Mouse (Mus musculus) liver, embryonic 14.5 days (tissue): ENCODE data around the gene Pip4p1. TPM values are rescaled to one million over a fixed set of nuclear protein-coding genes. Genes with fewer than 3 reads are reported as not detected.
A peak's percentile ranks its signal among the peaks of the same experiment; 100 is the strongest.
"Not testable (repeated sequence)": the region's sequence is repeated elsewhere in the genome, so short reads cannot be mapped to it uniquely, and the experiment has no call there.

Experiments
- ATAC-seq: fragments of 200-750 bp; cut with Nextera tagmentation; 2 replicates; pipeline ENCODE4 v1.8.0; 2017; ENCODE audit warnings: moderate number of reproducible peaks, mild to moderate bottlenecking, moderate library complexity; ENCODE audit not compliant: insufficient read depth
- DNase-seq, 3 experiments: peaks; one replicate each; pipeline ENCODE4 v3.0.0-alpha.2; 2012 to 2013; ENCODE audit warnings: low read depth in 3 of 3, low spot score in 3 of 3
- H3K27ac ChIP-seq: fragments of 300-500 bp; sonication (generic); 2 replicates; pipeline ENCODE4 v1.5.1; 2014; ENCODE audit warnings: moderate library complexity, mild to moderate bottlenecking, control low read depth, inconsistent platforms
- H3K27me3 ChIP-seq: fragments of 300-500 bp; sonication (generic); 2 replicates; pipeline ENCODE4 v1.6.1; 2014; ENCODE audit warnings: mild to moderate bottlenecking, low read length, moderate library complexity; ENCODE audit not compliant: control insufficient read depth, insufficient read depth
- H3K36me3 ChIP-seq: fragments of 300-500 bp; sonication (generic); replicated peaks from 2 replicates; pipeline ENCODE4 v1.6.1; 2014; ENCODE audit warnings: low read depth; ENCODE audit not compliant: control insufficient read depth, insufficient read depth
- H3K4me1 ChIP-seq, 2 experiments: fragments of 200-500 bp in 1 of 2; fragments of 300-500 bp in 1 of 2; sonication (generic) in 1 of 2; replicated peaks; 2 replicates each; pipeline ENCODE4 v1.6.1; 2012 to 2014; ENCODE audit warnings: antibody characterized with exemption in 1 of 2, inconsistent platforms in 1 of 2, low read length in 1 of 2; ENCODE audit not compliant: control insufficient read depth in 2 of 2, insufficient read depth in 2 of 2
- H3K4me2 ChIP-seq: fragments of 300-500 bp; sonication (generic); 2 replicates; pipeline ENCODE4 v1.6.1; 2014; ENCODE audit warnings: low read depth, mild to moderate bottlenecking, control low read depth, moderate library complexity
- H3K4me3 ChIP-seq, 2 experiments: fragments of 200-500 bp in 1 of 2; fragments of 300-500 bp in 1 of 2; sonication (generic) in 1 of 2; 2 replicates each; pipeline ENCODE4 v1.5.1; 2012 to 2014; ENCODE audit warnings: low read depth in 2 of 2, low read length in 2 of 2, mild to moderate bottlenecking in 2 of 2, control low read depth in 1 of 2, inconsistent platforms in 1 of 2, moderate library complexity in 1 of 2; ENCODE audit not compliant: insufficient read depth in 1 of 2
- H3K9ac ChIP-seq: fragments of 300-500 bp; sonication (generic); replicated peaks from 2 replicates; pipeline ENCODE4 v1.6.1; 2014; ENCODE audit warnings: mild to moderate bottlenecking, control low read depth, moderate library complexity
- H3K9me3 ChIP-seq: fragments of 300-500 bp; sonication (generic); 2 replicates; pipeline ENCODE4 v1.6.1; 2016; ENCODE audit warnings: low read length, mixed read lengths; ENCODE audit not compliant: control insufficient read depth
- CTCF ChIP-seq: IDR thresholded peaks from 2 replicates; pipeline ENCODE4 v1.5.1; 2016; ENCODE audit warnings: antibody characterized with exemption, low read depth, control low read depth
- EP300 ChIP-seq: IDR thresholded peaks from 2 replicates; pipeline ENCODE4 v1.6.1; 2016; ENCODE audit warnings: antibody characterized with exemption, low read depth
- WGBS: fragments of 180-500 bp; shearing (Covaris S2); extraction: QIAGEN DNeasy Blood & Tissue Kit; methylation state at CpG from one replicate; pipeline ENCODE4 v1.1.7; 2014; ENCODE audit not compliant: insufficient replicate concordance; 5-methylcytosine and 5-hydroxymethylcytosine counted together
- polyA plus RNA-seq, 2 experiments: library from polyadenylated mRNA; depleted of rRNA in 1 of 2; stranded (reverse) in 1 of 2; unstranded in 1 of 2; fragments of >200 nt; fragmentation: Nextera tagmentation in 1 of 2; extraction: Ambion mirVana in 1 of 2; gene quantifications; 2 replicates each; pipeline versions ENCODE4 v1.2.1 to v1.2.3; 2012 to 2014

The Pip4p1 gene
- polyA plus RNA-seq, 2 experiments: 16.9 to 24.7 TPM

- Histone ChIP-seq H3K9me3 (no peaks in the 10 kb centered on the region), H3K27ac (no peak overlapping the region)
Measured at GRCm38 (mm10) chr14:50911356-50911755, 19.3 kb downstream of the Pip4p1 start.

GRCm38 (mm10) chr14:50908126-50908525, 22.5 kb downstream of the Pip4p1 start:
- no peak for TF ChIP-seq EP300
- no peak for TF ChIP-seq CTCF
- H3K4me1 ChIP-seq: peaks cover 0 to 2% of the 10 kb centered on the region in 2 experiments; a peak in 1 of 4 replicates
- no peaks in the 10 kb centered on the region for H3K9me3 ChIP-seq
- H3K4me2 ChIP-seq: no peak overlapping the region
- 46% methylated on average over 4 of the region's 4 CpGs for WGBS
- ATAC-seq: no peak
- no peak overlapping the region for H3K27ac ChIP-seq
- no peak for DNase-seq
- H3K27me3 ChIP-seq: no peaks in the 10 kb centered on the region
- no peaks in the 10 kb centered on the region; the same call in 1 of the 2 replicates for H3K36me3 ChIP-seq
- H3K9ac ChIP-seq: no peak overlapping the region
- H3K4me3 ChIP-seq: no peak overlapping the region

More at GRCm38 (mm10) chr14:50911356-50911755, 19.3 kb downstream of the Pip4p1 start:
- DNase-seq (no peak), ATAC-seq (no peak)
- Histone ChIP-seq H3K27me3 (no peaks in the 10 kb centered on the region), H3K9ac (no peak overlapping the region), H3K4me2 (no peak overlapping the region), H3K4me1 (no peaks in the 10 kb centered on the region), H3K4me3 (no peak overlapping the region), H3K36me3 (peaks cover 7% of the 10 kb centered on the region)
- 59% methylated on average over 3 of the region's 3 CpGs for WGBS
- TF ChIP-seq CTCF: no peak
- no peak for TF ChIP-seq EP300

GRCm38 (mm10) chr14:50905327-50905726, 25.3 kb downstream of the Pip4p1 start:
- H3K27ac ChIP-seq: not testable (repeated sequence)

GRCm38 (mm10) chr14:50904828-50905129, 25.9 kb downstream of the Pip4p1 start:
- Histone ChIP-seq H3K9me3 (no peaks in the 10 kb centered on the region), H3K4me1 (peaks cover 0 to 2% of the 10 kb centered on the region in 2 experiments; a peak in 1 of 4 replicates), H3K27ac (no peak overlapping the region), H3K9ac (no peak overlapping the region), H3K4me3 (no peak overlapping the region), H3K4me2 (no peak overlapping the region), H3K36me3 (no peaks in the 10 kb centered on the region), H3K27me3 (no peaks in the 10 kb centered on the region)
- DNase-seq (no peak), ATAC-seq (no peak)
- no peak for TF ChIP-seq EP300
- TF ChIP-seq CTCF: no peak
- 73% methylated on average over 4 of the region's 4 CpGs for WGBS

More at GRCm38 (mm10) chr14:50905327-50905726, 25.3 kb downstream of the Pip4p1 start:
- not testable (repeated sequence) for H3K9me3 ChIP-seq, H3K9ac ChIP-seq, H3K4me3 ChIP-seq, DNase-seq, ATAC-seq, H3K36me3 ChIP-seq, H3K4me1 ChIP-seq, H3K27me3 ChIP-seq, H3K4me2 ChIP-seq

GRCm38 (mm10) chr14:50903973-50904827, 26.5 kb downstream of the Pip4p1 start:
- no peak overlapping the region for H3K9ac ChIP-seq
- ATAC-seq (peak; percentile 65; the same call in 1 of the 2 replicates), DNase-seq (peak in 1 of 3 experiments; percentile 26)
- no peak for TF ChIP-seq EP300
- TF ChIP-seq CTCF: peak; percentile 67
- 6% methylated on average over 26 of the region's 26 CpGs for WGBS
- peak overlapping the region; percentile 43 to 67 for H3K4me3 ChIP-seq
- peaks cover 0 to 2% of the 10 kb centered on the region in 2 experiments; a peak in 1 of 4 replicates for H3K4me1 ChIP-seq
- peak overlapping the region; percentile 64 for H3K4me2 ChIP-seq
- no peaks in the 10 kb centered on the region for H3K9me3 ChIP-seq
- H3K27me3 ChIP-seq: no peaks in the 10 kb centered on the region
- no peaks in the 10 kb centered on the region for H3K36me3 ChIP-seq
- H3K27ac ChIP-seq: no peak overlapping the region

- 21% methylated on average over 2 of the region's 2 CpGs for WGBS
- not testable (repeated sequence) for H3K9me3 ChIP-seq, ATAC-seq, H3K36me3 ChIP-seq, H3K4me3 ChIP-seq, H3K4me2 ChIP-seq, DNase-seq, H3K27ac ChIP-seq, H3K9ac ChIP-seq, H3K4me1 ChIP-seq, H3K27me3 ChIP-seq
Measured at GRCm38 (mm10) chr14:50897992-50898391, 32.7 kb downstream of the Pip4p1 start.
